Mouse (Mus musculus) heart, postnatal 0 days (tissue): ENCODE data around the gene Timm17a. TPM values are rescaled to one million over a fixed set of nuclear protein-coding genes. Genes with fewer than 3 reads are reported as not detected.

Source experiments
- ATAC-seq: fragments of 200-750 bp; cut with Nextera tagmentation; 2 replicates; pipeline ENCODE4 v1.8.0; 2017; ENCODE audit warnings: low read depth, moderate number of reproducible peaks, moderate library complexity; ENCODE audit not compliant: insufficient read depth
- DNase-seq: peaks from one replicate; pipeline ENCODE4 v3.0.0-alpha.2; 2016; ENCODE audit warnings: low spot score
- H3K27ac ChIP-seq: fragments of 300-500 bp; sonication (generic); 2 replicates; pipeline ENCODE4 v1.5.1; 2014; ENCODE audit warnings: low read depth, mild to moderate bottlenecking
- H3K27me3 ChIP-seq: fragments of 300-500 bp; sonication (generic); 2 replicates; pipeline ENCODE4 v1.6.1; 2014; ENCODE audit warnings: low read length, mixed read lengths; ENCODE audit not compliant: control insufficient read depth, insufficient read depth
- H3K36me3 ChIP-seq: fragments of 300-500 bp; sonication (generic); replicated peaks from 2 replicates; pipeline ENCODE4 v1.6.1; 2014; ENCODE audit warnings: low read length, mixed read lengths; ENCODE audit not compliant: control insufficient read depth, insufficient read depth
- H3K4me1 ChIP-seq: fragments of 300-500 bp; sonication (generic); 2 replicates; pipeline ENCODE4 v1.6.1; 2014; ENCODE audit warnings: antibody characterized with exemption; ENCODE audit not compliant: control insufficient read depth, insufficient read depth
- H3K4me2 ChIP-seq: fragments of 300-500 bp; sonication (generic); 2 replicates; pipeline ENCODE4 v1.6.1; 2014; ENCODE audit warnings: low read depth, mild to moderate bottlenecking, low read length, moderate library complexity
- H3K4me3 ChIP-seq: fragments of 300-500 bp; sonication (generic); 2 replicates; pipeline ENCODE4 v1.5.1; 2014; ENCODE audit warnings: low read depth, low read length
- H3K9ac ChIP-seq: fragments of 300-500 bp; sonication (generic); replicated peaks from 2 replicates; pipeline ENCODE4 v1.6.1; 2014; ENCODE audit warnings: low read depth, low read length, mixed read lengths
- H3K9me3 ChIP-seq: fragments of 300-500 bp; sonication (generic); replicated peaks from 2 replicates; pipeline ENCODE4 v1.6.1; 2016; ENCODE audit warnings: low read length; ENCODE audit not compliant: control insufficient read depth
- CTCF ChIP-seq: IDR thresholded peaks from 2 replicates; pipeline ENCODE4 v1.5.1; 2016; ENCODE audit warnings: antibody characterized with exemption, control low read depth, low read depth
- EP300 ChIP-seq: IDR thresholded peaks from 2 replicates; pipeline ENCODE4 v1.6.1; 2016; ENCODE audit warnings: antibody characterized with exemption, low read depth
- WGBS: fragments of 180-500 bp; shearing (Covaris S2); extraction: QIAGEN DNeasy Blood & Tissue Kit; methylation state at CpG from one replicate; pipeline ENCODE4 v1.1.7; 2014; 5-methylcytosine and 5-hydroxymethylcytosine counted together
- polyA plus RNA-seq: library from polyadenylated mRNA; unstranded; fragments of >200 nt; fragmentation: Nextera tagmentation; extraction: Ambion mirVana; gene quantifications from 2 replicates; pipeline ENCODE4 v1.2.1, GENCODE M21; 2015
- total RNA-seq: library from RNA; depleted of rRNA; stranded (reverse); fragments of >200 nt; gene quantifications from 2 replicates; pipeline ENCODE4 v1.2.3, GENCODE M21; 2014; ENCODE audit warnings: low replicate concordance

The Timm17a gene
- total and polyA plus RNA-seq, 2 experiments from 2014 or later: 230 to 685 TPM

DNA sequence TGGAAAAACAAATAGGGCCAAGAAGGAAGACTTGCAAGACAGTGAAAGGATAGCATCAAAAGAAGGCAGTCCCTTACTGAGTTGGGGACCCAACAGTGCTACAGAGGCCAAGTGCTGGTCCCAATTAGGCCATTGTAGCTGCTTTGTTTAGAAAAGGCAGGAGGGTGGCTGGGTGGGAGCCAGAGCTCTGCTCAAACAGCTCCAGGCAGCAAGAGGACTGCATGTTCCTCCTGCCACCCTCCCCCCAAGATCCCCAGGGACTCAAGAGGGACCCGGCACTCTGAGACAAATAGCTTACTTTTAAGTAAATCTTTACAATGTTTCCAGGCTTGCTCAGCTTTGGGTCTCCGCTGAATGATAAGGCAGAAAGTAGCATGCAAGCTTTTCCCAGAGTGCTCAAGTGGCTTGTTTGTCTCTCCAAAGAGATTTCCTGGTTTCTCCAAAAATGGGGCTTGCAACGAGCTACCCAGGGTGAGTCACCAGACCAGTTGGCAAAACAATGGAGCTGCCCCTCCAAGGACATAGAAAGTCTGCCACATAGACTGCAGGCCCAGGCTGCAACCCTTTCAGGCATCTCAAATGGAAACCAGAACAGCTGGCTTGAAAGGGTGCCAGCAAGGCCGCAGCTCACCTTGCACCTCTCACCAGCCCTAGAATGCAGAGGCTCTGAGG is 34.1 kb upstream of the Timm17a start:
- Histone ChIP-seq H3K4me1 (peaks cover 6% of the 10 kb centered on the region; the same call in 1 of the 2 replicates), H3K36me3 (no peaks in the 10 kb centered on the region), H3K27me3 (no peaks in the 10 kb centered on the region), H3K9me3 (no peaks in the 10 kb centered on the region), H3K4me2 (no peak overlapping the region), H3K9ac (no peak overlapping the region), H3K27ac (peak overlapping the region; percentile 57), H3K4me3 (no peak overlapping the region)
- 38% methylated on average over 4 of the region's 4 CpGs for WGBS
- DNase-seq (no peak), ATAC-seq (peak; percentile 14; the same call in 1 of the 2 replicates)
- no peak for TF ChIP-seq CTCF
- TF ChIP-seq EP300: no peak

- no peak for ATAC-seq
- H3K27ac ChIP-seq: no peak overlapping the region
- no peaks in the 10 kb centered on the region for H3K36me3 ChIP-seq
- H3K4me2 ChIP-seq: no peak overlapping the region
- H3K27me3 ChIP-seq: no peaks in the 10 kb centered on the region
- no peaks in the 10 kb centered on the region for H3K9me3 ChIP-seq
- no peak for DNase-seq
- H3K9ac ChIP-seq: no peak overlapping the region
- no peak overlapping the region for H3K4me3 ChIP-seq
- H3K4me1 ChIP-seq: peaks cover 6% of the 10 kb centered on the region; the same call in 1 of the 2 replicates
- WGBS: 59% methylated on average over 3 of the region's 3 CpGs
- TF ChIP-seq CTCF: no peak
- no peak for TF ChIP-seq EP300
Measured at GRCm38 (mm10) chr1:135346891-135347290, 33.3 kb upstream of the Timm17a start.

- Histone ChIP-seq H3K9me3 (no peaks in the 10 kb centered on the region), H3K9ac (no peak overlapping the region), H3K4me1 (peaks cover 6% of the 10 kb centered on the region; the same call in 1 of the 2 replicates), H3K36me3 (no peaks in the 10 kb centered on the region), H3K27ac (no peak overlapping the region), H3K4me3 (no peak overlapping the region), H3K4me2 (no peak overlapping the region), H3K27me3 (no peaks in the 10 kb centered on the region)
- ATAC-seq (no peak), DNase-seq (no peak)
- 61% methylated on average over 4 of the region's 4 CpGs for WGBS
- TF ChIP-seq EP300: no peak
- no peak for TF ChIP-seq CTCF
Measured at GRCm38 (mm10) chr1:135344026-135344425, 30.4 kb upstream of the Timm17a start.

DNA sequence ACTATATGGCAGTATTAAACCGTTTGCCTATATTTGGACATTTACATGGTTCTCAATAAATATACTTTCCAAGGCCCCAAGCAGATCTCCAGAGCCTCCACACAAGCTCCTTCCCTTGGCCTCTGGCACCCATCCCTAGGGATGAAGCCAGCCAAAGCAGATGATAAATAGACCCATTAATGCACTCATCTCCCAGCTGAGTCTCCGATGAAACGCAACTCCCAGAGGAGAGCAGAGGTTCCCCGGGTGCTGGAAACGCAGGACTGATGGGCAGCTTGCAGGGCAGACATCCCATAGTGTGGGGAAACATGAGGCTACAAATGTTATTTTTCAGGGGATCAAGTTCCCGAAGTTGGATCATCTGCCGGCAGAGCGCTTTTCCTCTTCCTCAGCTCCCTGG is 28.4 kb upstream of the Timm17a start:
- ATAC-seq: no peak
- H3K4me3 ChIP-seq: no peak overlapping the region
- no peak overlapping the region for H3K9ac ChIP-seq
- H3K4me2 ChIP-seq: no peak overlapping the region
- H3K4me1 ChIP-seq: no peaks in the 10 kb centered on the region
- no peak overlapping the region for H3K27ac ChIP-seq
- H3K36me3 ChIP-seq: no peaks in the 10 kb centered on the region
- no peak for TF ChIP-seq CTCF
- no peak for TF ChIP-seq EP300
- H3K9me3 ChIP-seq: no peaks in the 10 kb centered on the region
- WGBS: 85% methylated on average over 8 of the region's 8 CpGs
- H3K27me3 ChIP-seq: no peaks in the 10 kb centered on the region
- DNase-seq: no peak

DNA sequence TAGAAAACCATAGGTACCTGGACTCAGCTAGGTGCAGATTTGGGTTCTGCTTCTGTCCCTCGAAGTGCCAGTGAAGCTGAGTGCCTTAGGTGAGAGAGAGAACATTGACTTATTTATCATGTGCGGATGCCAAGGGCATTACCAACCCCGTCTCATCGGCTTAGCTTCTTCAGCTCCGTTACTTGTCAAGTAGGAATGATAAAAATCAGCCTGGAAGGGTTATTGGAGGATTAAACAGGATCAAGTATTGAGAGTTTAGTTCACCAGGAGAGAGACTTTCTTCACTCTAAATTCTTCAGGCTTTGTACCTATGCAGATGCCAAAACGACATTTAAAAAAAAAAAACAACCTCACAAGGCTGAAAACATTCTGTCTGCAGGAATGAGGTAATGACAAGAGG is 17.0 kb upstream of the Timm17a start:
- no peak overlapping the region for H3K27ac ChIP-seq
- ATAC-seq: no peak

GRCm38 (mm10) chr1:135328368-135328767 is 14.8 kb upstream of the Timm17a start:
- no peak for TF ChIP-seq EP300
- no peak for TF ChIP-seq CTCF
- Histone ChIP-seq H3K4me2 (no peak overlapping the region), H3K9ac (no peak overlapping the region), H3K9me3 (no peaks in the 10 kb centered on the region), H3K4me1 (0 out of 2 replicates have a peak, but pooled peaks cover 3% of the 10 kb centered on the region), H3K4me3 (no peak overlapping the region), H3K27ac (no peak overlapping the region), H3K27me3 (peaks cover 12% of the 10 kb centered on the region; the same call in 1 of the 2 replicates), H3K36me3 (no peaks in the 10 kb centered on the region)
- WGBS: 80% methylated on average over 5 of the region's 5 CpGs
- DNase-seq (no peak), ATAC-seq (no peak)

More for the DNA sequence above, 17.0 kb upstream of the Timm17a start:
- TF ChIP-seq EP300: no peak
- no peak for TF ChIP-seq CTCF
- no peak overlapping the region for H3K4me2 ChIP-seq
- no peak overlapping the region for H3K9ac ChIP-seq
- H3K36me3 ChIP-seq: no peaks in the 10 kb centered on the region
- DNase-seq: no peak
- H3K27me3 ChIP-seq: peaks cover 4% of the 10 kb centered on the region; the same call in 1 of the 2 replicates
- H3K4me3 ChIP-seq: no peak overlapping the region
- no peaks in the 10 kb centered on the region for H3K4me1 ChIP-seq
- WGBS: 61% methylated on average over 6 of the region's 6 CpGs
- H3K9me3 ChIP-seq: no peaks in the 10 kb centered on the region
